Mouse (Mus musculus): Measurements from ENCODE around the gene Brms1. TPM values are rescaled to one million over a fixed set of nuclear protein-coding genes. Genes with fewer than 3 reads are reported as not detected.
A peak's percentile ranks its signal among the peaks of the same experiment; 100 is the strongest.

Brms1 gene
- polyA plus RNA-seq, 1 experiment from 2014 or later, result 33.2 TPM

GRCm38 (mm10) chr19:5094746-5095417 lies 53.7 kb downstream of the Brms1 start:
- Histone ChIP-seq H3K27me3 (replicated peaks; ENCODE audit: control insufficient read depth, insufficient read depth, low read length) (0 out of 2 replicates have a peak, but pooled peaks cover 3% of the 10 kb centered on the region), H3K9ac (ENCODE audit: low read depth, low read length) (no peak overlapping the region), H3K27ac (ENCODE audit: low read depth, low read length) (no peak overlapping the region), H3K9me3 (ENCODE audit: control insufficient read depth) (no peaks in the 10 kb centered on the region), H3K36me3 (ENCODE audit: control insufficient read depth, insufficient read depth) (peaks cover 42% of the 10 kb centered on the region), H3K4me2 (replicated peaks; ENCODE audit: low read depth) (no peak overlapping the region), H3K4me3 (ENCODE audit: low read depth, low read length) (no peak overlapping the region), H3K4me1 (replicated peaks; ENCODE audit: control insufficient read depth, insufficient read depth, low read length) (peaks cover 9% of the 10 kb centered on the region)
- no peak for ATAC-seq
- 45% methylated on average over 11 of the region's 11 CpGs for WGBS
- TF ChIP-seq CTCF (IDR thresholded peaks at IDR 0.05; ENCODE audit: low read depth), result no peak

GRCm38 (mm10) chr19:5095887-5096474 lies 54.8 kb downstream of the Brms1 start:
- Histone ChIP-seq H3K9ac (ENCODE audit: low read depth, low read length) (no peak overlapping the region), H3K4me1 (replicated peaks; ENCODE audit: control insufficient read depth, insufficient read depth, low read length) (peaks cover 9% of the 10 kb centered on the region), H3K27me3 (replicated peaks; ENCODE audit: control insufficient read depth, insufficient read depth, low read length) (0 out of 2 replicates have a peak, but pooled peaks cover 3% of the 10 kb centered on the region), H3K27ac (ENCODE audit: low read depth, low read length) (no peak overlapping the region), H3K36me3 (ENCODE audit: control insufficient read depth, insufficient read depth) (peaks cover 46% of the 10 kb centered on the region), H3K4me2 (replicated peaks; ENCODE audit: low read depth) (no peak overlapping the region), H3K4me3 (ENCODE audit: low read depth, low read length) (no peak overlapping the region), H3K9me3 (ENCODE audit: control insufficient read depth) (no peaks in the 10 kb centered on the region)
- ATAC-seq, result no peak
- WGBS, result 14% methylated on average over 9 of the region's 9 CpGs
- no peak for TF ChIP-seq CTCF (IDR thresholded peaks at IDR 0.05; ENCODE audit: low read depth)

- Histone ChIP-seq H3K4me1 (replicated peaks; ENCODE audit: control insufficient read depth, insufficient read depth, low read length) (peaks cover 9% of the 10 kb centered on the region), H3K36me3 (ENCODE audit: control insufficient read depth, insufficient read depth) (peaks cover 46% of the 10 kb centered on the region), H3K27ac (ENCODE audit: low read depth, low read length) (no peak overlapping the region), H3K4me3 (ENCODE audit: low read depth, low read length) (peak overlapping the region; percentile 38), H3K4me2 (replicated peaks; ENCODE audit: low read depth) (peak overlapping the region; percentile 89), H3K9ac (ENCODE audit: low read depth, low read length) (peak overlapping the region; percentile 57), H3K9me3 (ENCODE audit: control insufficient read depth) (no peaks in the 10 kb centered on the region), H3K27me3 (replicated peaks; ENCODE audit: control insufficient read depth, insufficient read depth, low read length) (0 out of 2 replicates have a peak, but pooled peaks cover 3% of the 10 kb centered on the region)
- 6% methylated on average over 23 of the region's 31 CpGs for WGBS
- TF ChIP-seq CTCF (IDR thresholded peaks at IDR 0.05; ENCODE audit: low read depth), result no peak
- ATAC-seq, result no peak
Observed at GRCm38 (mm10) chr19:5097521-5098362, 56.6 kb downstream of the Brms1 start.

GRCm38 (mm10) chr19:5098363-5099143 lies 57.4 kb downstream of the Brms1 start, which contains the start of gene Cnih2:
TSS of gene Cnih2 (minus strand) at chr19:5098521.
- Histone ChIP-seq H3K36me3 (ENCODE audit: control insufficient read depth, insufficient read depth) (peaks cover 47% of the 10 kb centered on the region), H3K4me2 (replicated peaks; ENCODE audit: low read depth) (peak within 1 kb of the TSS; percentile 89), H3K4me1 (replicated peaks; ENCODE audit: control insufficient read depth, insufficient read depth, low read length) (peaks cover 9% of the 10 kb centered on the region), H3K9ac (ENCODE audit: low read depth, low read length) (peak within 1 kb of the TSS; percentile 57), H3K27me3 (replicated peaks; ENCODE audit: control insufficient read depth, insufficient read depth, low read length) (0 out of 2 replicates have a peak, but pooled peaks cover 3% of the 10 kb centered on the region), H3K4me3 (ENCODE audit: low read depth, low read length) (peak within 1 kb of the TSS; percentile 38), H3K27ac (ENCODE audit: low read depth, low read length) (no peak within 1 kb of the TSS), H3K9me3 (ENCODE audit: control insufficient read depth) (no peaks in the 10 kb centered on the region)
- no peak; the same call in 1 of the 2 replicates for ATAC-seq
- 8% methylated on average over 33 of the region's 48 CpGs for WGBS
- no peak for TF ChIP-seq CTCF (IDR thresholded peaks at IDR 0.05; ENCODE audit: low read depth)

Other genes with a start within 250 kb of the Brms1 start
- gene Rbm4, start 247.5 kb upstream of the Brms1 start, polyA plus RNA-seq (2015; fragmentation: Nextera tagmentation; extraction: Ambion mirVana), result 20.3 and 21.6 TPM in 2 replicates
- gene Gm21992, start 229.7 kb upstream of the Brms1 start, polyA plus RNA-seq (2015; fragmentation: Nextera tagmentation; extraction: Ambion mirVana), result 18.4 and 19.5 TPM in 2 replicates
- 21.1 and 21.8 TPM in 2 replicates for gene Rbm14, start 229.7 kb upstream of the Brms1 start, polyA plus RNA-seq (2015; fragmentation: Nextera tagmentation; extraction: Ambion mirVana)
- gene Ccs, start 202.0 kb upstream of the Brms1 start, polyA plus RNA-seq (2015; fragmentation: Nextera tagmentation; extraction: Ambion mirVana), result 44.9 and 46.3 TPM in 2 replicates
- not detected in 2 replicates for gene Ccdc87, start 202.0 kb upstream of the Brms1 start, polyA plus RNA-seq (2015; fragmentation: Nextera tagmentation; extraction: Ambion mirVana)
- gene Ctsf, start 186.2 kb upstream of the Brms1 start, polyA plus RNA-seq (2015; fragmentation: Nextera tagmentation; extraction: Ambion mirVana), result 15.6 and 16.4 TPM in 2 replicates
- gene Actn3, start 163.4 kb upstream of the Brms1 start, polyA plus RNA-seq (2015; fragmentation: Nextera tagmentation; extraction: Ambion mirVana), result 0.47 and 0.56 TPM in 2 replicates
- gene Zdhhc24, start 162.7 kb upstream of the Brms1 start, polyA plus RNA-seq (2015; fragmentation: Nextera tagmentation; extraction: Ambion mirVana), result 7.6 and 9.1 TPM in 2 replicates
- 0.60 and 0.98 TPM in 2 replicates for gene Bbs1, start 134.7 kb upstream of the Brms1 start, polyA plus RNA-seq (2015; fragmentation: Nextera tagmentation; extraction: Ambion mirVana)
- 59.2 and 60.0 TPM in 2 replicates for gene Dpp3, start 113.1 kb upstream of the Brms1 start, polyA plus RNA-seq (2015; fragmentation: Nextera tagmentation; extraction: Ambion mirVana)
- gene Peli3, start 98.2 kb upstream of the Brms1 start, polyA plus RNA-seq (2015; fragmentation: Nextera tagmentation; extraction: Ambion mirVana), result 0.46 and 0.89 TPM in 2 replicates
- 73.7 and 78.1 TPM in 2 replicates for gene Mrpl11, start 79.2 kb upstream of the Brms1 start, polyA plus RNA-seq (2015; fragmentation: Nextera tagmentation; extraction: Ambion mirVana)
- gene Npas4, start 51.0 kb upstream of the Brms1 start, polyA plus RNA-seq (2015; fragmentation: Nextera tagmentation; extraction: Ambion mirVana), result 0.09 and 0.12 TPM in 2 replicates
- gene Slc29a2, start 17.5 kb upstream of the Brms1 start, polyA plus RNA-seq (2015; fragmentation: Nextera tagmentation; extraction: Ambion mirVana), result 1.3 and 1.8 TPM in 2 replicates
- gene B4gat1, start 2.5 kb upstream of the Brms1 start, polyA plus RNA-seq (2015; fragmentation: Nextera tagmentation; extraction: Ambion mirVana), result 16.2 and 17.9 TPM in 2 replicates
- 0.56 TPM in 1 of 2 replicates, not detected in the other for gene AC124502.3, start 2.5 kb upstream of the Brms1 start, polyA plus RNA-seq (2015; fragmentation: Nextera tagmentation; extraction: Ambion mirVana)
- 0.77 and 0.78 TPM in 2 replicates for gene Rin1, start 9.1 kb downstream of the Brms1 start, polyA plus RNA-seq (2015; fragmentation: Nextera tagmentation; extraction: Ambion mirVana)
- 19.9 and 23.0 TPM in 2 replicates for gene Cd248, start 26.7 kb downstream of the Brms1 start, polyA plus RNA-seq (2015; fragmentation: Nextera tagmentation; extraction: Ambion mirVana)
- 4.0 TPM in 2 replicates for gene Tmem151a, start 44.2 kb downstream of the Brms1 start, polyA plus RNA-seq (2015; fragmentation: Nextera tagmentation; extraction: Ambion mirVana)
- gene Yif1a, start 47.2 kb downstream of the Brms1 start, polyA plus RNA-seq (2015; fragmentation: Nextera tagmentation; extraction: Ambion mirVana), result 182 and 198 TPM in 2 replicates
- 5.6 and 5.8 TPM in 2 replicates for gene Cnih2, start 57.2 kb downstream of the Brms1 start, polyA plus RNA-seq (2015; fragmentation: Nextera tagmentation; extraction: Ambion mirVana)
- 185 TPM in 2 replicates for gene Rab1b, start 65.7 kb downstream of the Brms1 start, polyA plus RNA-seq (2015; fragmentation: Nextera tagmentation; extraction: Ambion mirVana)
- 8.0 and 9.1 TPM in 2 replicates for gene Klc2, start 77.2 kb downstream of the Brms1 start, polyA plus RNA-seq (2015; fragmentation: Nextera tagmentation; extraction: Ambion mirVana)
- gene Pacs1, start 231.8 kb downstream of the Brms1 start, polyA plus RNA-seq (2015; fragmentation: Nextera tagmentation; extraction: Ambion mirVana), result 6.2 and 6.6 TPM in 2 replicates

Data from intestine, postnatal 0 days (tissue).